Mouse (Mus musculus): Measurements from ENCODE around the gene Rpl21. TPM values are rescaled to one million over a fixed set of nuclear protein-coding genes. Genes with fewer than 3 reads are reported as not detected.
A peak's percentile ranks its signal among the peaks of the same experiment; 100 is the strongest.

Gene Rpl21
- polyA plus RNA-seq, 1 experiment from 2014 or later = 754 TPM

DNA sequence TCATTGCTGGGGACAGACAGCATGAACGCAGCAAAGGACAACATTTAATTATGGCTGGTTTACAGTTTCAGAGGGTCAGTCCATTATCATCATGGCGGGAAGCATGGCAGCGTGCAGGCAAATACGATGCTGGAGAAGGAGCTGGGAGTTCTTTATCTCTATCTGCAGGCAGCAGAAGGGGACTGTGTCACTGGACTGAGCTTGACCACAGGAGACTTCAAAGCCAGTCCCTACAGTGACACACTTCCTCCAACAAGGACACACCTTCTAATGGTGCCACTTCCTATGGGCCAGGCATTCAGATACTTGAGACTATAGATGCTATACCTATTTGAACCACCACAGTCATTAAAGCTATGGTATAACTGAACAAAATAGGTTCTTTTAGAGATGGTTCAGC lies 17.3 kb upstream of the Rpl21 start:
- Histone ChIP-seq H3K4me3 (ENCODE audit: low read depth, low read length) (no peak overlapping the region), H3K27me3 (ENCODE audit: control insufficient read depth, insufficient read depth, low read length) (no peaks in the 10 kb centered on the region), H3K4me2 (replicated peaks; ENCODE audit: low read depth, low read length) (no peak overlapping the region), H3K27ac (ENCODE audit: low read length) (no peak overlapping the region), H3K36me3 (ENCODE audit: control insufficient read depth, insufficient read depth, low read length) (no peaks in the 10 kb centered on the region), H3K9me3 (ENCODE audit: control insufficient read depth, low read depth, low read length) (no peaks in the 10 kb centered on the region), H3K9ac (replicated peaks; ENCODE audit: low read depth, low read length) (no peak overlapping the region), H3K4me1 (ENCODE audit: control insufficient read depth, insufficient read depth, low read length) (no peaks in the 10 kb centered on the region)
- WGBS = 84% methylated on average over 4 of the region's 4 CpGs
- ATAC-seq (ENCODE audit: insufficient number of reproducible peaks, insufficient read depth, low FRiP score, low read depth) = no peak

DNA sequence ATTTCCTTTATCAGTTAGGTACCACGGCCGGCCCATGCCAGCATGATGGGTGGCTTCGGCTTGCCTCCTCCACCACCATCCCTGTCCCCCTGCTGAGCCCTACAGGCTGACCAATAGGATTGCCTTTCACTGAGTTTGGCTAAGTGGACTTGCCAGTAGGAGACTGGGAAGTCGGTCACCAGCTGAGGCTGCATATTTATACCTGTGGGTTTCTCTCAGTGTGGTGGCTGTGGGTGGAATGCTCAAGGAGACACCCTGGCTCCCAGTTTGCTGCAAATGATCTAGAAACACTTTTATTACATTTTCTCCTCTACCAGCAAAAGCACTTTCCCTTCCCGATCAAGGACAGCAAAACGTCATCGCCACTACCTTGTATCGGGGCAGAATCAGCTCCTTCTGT lies 15.1 kb upstream of the Rpl21 start:
- H3K9me3 ChIP-seq (ENCODE audit: control insufficient read depth, low read depth, low read length) = no peaks in the 10 kb centered on the region
- no peak for ATAC-seq (ENCODE audit: insufficient number of reproducible peaks, insufficient read depth, low FRiP score, low read depth)
- H3K4me1 ChIP-seq (ENCODE audit: control insufficient read depth, insufficient read depth, low read length) = no peaks in the 10 kb centered on the region
- no peak overlapping the region for H3K9ac ChIP-seq (replicated peaks; ENCODE audit: low read depth, low read length)
- no peaks in the 10 kb centered on the region for H3K36me3 ChIP-seq (ENCODE audit: control insufficient read depth, insufficient read depth, low read length)
- 81% methylated on average over 8 of the region's 8 CpGs for WGBS
- no peak overlapping the region for H3K4me2 ChIP-seq (replicated peaks; ENCODE audit: low read depth, low read length)
- H3K4me3 ChIP-seq (ENCODE audit: low read depth, low read length) = no peak overlapping the region
- H3K27me3 ChIP-seq (ENCODE audit: control insufficient read depth, insufficient read depth, low read length) = no peaks in the 10 kb centered on the region
- H3K27ac ChIP-seq (ENCODE audit: low read length) = no peak overlapping the region

DNA sequence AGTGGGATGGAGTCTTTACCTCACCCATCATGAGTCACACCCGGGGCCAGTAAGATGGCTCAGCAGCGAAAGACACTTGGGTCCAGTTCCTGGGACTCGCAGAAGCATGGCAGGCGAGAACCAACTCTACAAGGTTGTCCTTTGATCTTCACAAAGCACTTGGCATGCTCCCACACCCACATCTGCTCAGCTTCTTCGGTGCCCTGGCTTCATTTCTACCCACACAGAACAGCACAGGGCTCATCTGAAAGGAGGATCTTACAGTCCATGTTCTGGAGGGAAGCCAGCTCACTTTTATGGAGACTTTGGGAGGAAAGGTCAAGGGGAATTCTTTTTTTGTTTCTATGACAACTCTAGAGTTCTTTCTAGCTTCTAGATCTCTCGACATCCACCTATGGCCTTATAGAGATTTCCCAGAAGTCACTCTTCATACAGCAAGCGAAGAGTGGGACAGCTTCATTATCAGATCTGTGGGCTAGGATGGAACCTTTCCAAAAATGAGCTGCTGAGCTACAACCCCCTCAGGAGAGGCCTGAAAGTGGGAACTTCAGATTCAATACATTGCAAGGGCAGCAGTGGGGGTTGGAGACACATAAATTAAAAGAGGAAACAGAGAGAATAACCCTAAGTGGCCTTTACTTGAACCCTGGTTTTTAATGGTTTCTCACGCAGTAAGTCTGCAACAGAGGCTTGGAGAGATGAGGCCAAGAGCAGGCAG lies 13.6 kb upstream of the Rpl21 start:
- Histone ChIP-seq H3K4me2 (replicated peaks; ENCODE audit: low read depth, low read length) (no peak overlapping the region), H3K9ac (replicated peaks; ENCODE audit: low read depth, low read length) (no peak overlapping the region), H3K36me3 (ENCODE audit: control insufficient read depth, insufficient read depth, low read length) (no peaks in the 10 kb centered on the region), H3K27ac (ENCODE audit: low read length) (no peak overlapping the region), H3K4me1 (ENCODE audit: control insufficient read depth, insufficient read depth, low read length) (no peaks in the 10 kb centered on the region), H3K4me3 (ENCODE audit: low read depth, low read length) (no peak overlapping the region), H3K9me3 (ENCODE audit: control insufficient read depth, low read depth, low read length) (no peaks in the 10 kb centered on the region), H3K27me3 (ENCODE audit: control insufficient read depth, insufficient read depth, low read length) (no peaks in the 10 kb centered on the region)
- WGBS = 70% methylated on average over 8 of the region's 8 CpGs
- no peak for ATAC-seq (ENCODE audit: insufficient number of reproducible peaks, insufficient read depth, low FRiP score, low read depth)

DNA sequence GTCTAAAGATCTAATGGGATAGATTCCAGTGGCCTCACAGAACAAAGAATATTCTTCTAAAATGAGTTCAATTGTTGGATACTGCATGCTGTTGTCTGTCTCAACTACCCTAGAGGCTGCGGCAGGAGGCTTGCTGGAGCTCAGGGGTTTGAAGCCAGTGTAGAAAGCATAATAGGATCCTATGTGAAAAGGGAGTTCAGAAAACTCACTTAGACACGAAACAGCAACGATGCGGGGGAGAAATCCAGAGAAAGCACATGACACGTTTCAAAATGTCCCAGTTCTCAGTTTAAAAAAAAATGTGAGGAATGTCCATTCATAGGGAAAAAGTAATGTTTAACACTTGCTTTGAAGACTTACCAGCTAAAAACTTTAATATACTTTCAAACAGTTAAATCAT lies 9.7 kb upstream of the Rpl21 start:
- H3K36me3 ChIP-seq (ENCODE audit: control insufficient read depth, insufficient read depth, low read length) = no peaks in the 10 kb centered on the region

DNA sequence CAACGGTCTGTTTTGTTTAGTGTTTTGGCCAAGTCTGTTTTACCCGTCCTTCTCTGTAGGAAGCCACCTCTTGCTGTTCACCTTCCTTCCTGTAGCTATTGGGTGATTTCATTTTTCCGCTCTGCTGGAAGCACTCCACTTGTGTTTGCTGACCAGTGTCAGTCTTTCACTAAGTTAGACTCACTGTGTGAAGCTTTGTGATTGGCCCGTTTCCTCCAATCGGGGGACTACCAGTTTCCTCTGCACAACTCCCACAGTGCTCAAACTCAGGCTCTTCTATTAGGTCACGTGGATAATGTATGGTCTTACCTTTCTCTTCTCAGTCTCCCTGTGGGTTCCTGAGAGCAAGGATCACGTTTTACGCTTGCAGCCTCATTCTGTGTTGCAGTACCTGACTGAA lies 3.2 kb upstream of the Rpl21 start:
- Histone ChIP-seq H3K4me2 (replicated peaks; ENCODE audit: low read depth, low read length) (no peak overlapping the region), H3K9me3 (ENCODE audit: control insufficient read depth, low read depth, low read length) (no peaks in the 10 kb centered on the region), H3K27me3 (ENCODE audit: control insufficient read depth, insufficient read depth, low read length) (no peaks in the 10 kb centered on the region), H3K4me1 (ENCODE audit: control insufficient read depth, insufficient read depth, low read length) (peaks cover 9% of the 10 kb centered on the region), H3K27ac (ENCODE audit: low read length) (no peak overlapping the region), H3K4me3 (ENCODE audit: low read depth, low read length) (no peak overlapping the region), H3K9ac (replicated peaks; ENCODE audit: low read depth, low read length) (no peak overlapping the region), H3K36me3 (ENCODE audit: control insufficient read depth, insufficient read depth, low read length) (peaks cover 5% of the 10 kb centered on the region)
- 51% methylated on average over 8 of the region's 8 CpGs for WGBS
- no peak for ATAC-seq (ENCODE audit: insufficient number of reproducible peaks, insufficient read depth, low FRiP score, low read depth)

More for the DNA sequence above, 9.7 kb upstream of the Rpl21 start:
- H3K4me2 ChIP-seq (replicated peaks; ENCODE audit: low read depth, low read length) = no peak overlapping the region
- no peaks in the 10 kb centered on the region for H3K4me1 ChIP-seq (ENCODE audit: control insufficient read depth, insufficient read depth, low read length)
- no peak overlapping the region for H3K9ac ChIP-seq (replicated peaks; ENCODE audit: low read depth, low read length)
- no peaks in the 10 kb centered on the region for H3K9me3 ChIP-seq (ENCODE audit: control insufficient read depth, low read depth, low read length)
- H3K4me3 ChIP-seq (ENCODE audit: low read depth, low read length) = no peak overlapping the region
- H3K27me3 ChIP-seq (ENCODE audit: control insufficient read depth, insufficient read depth, low read length) = no peaks in the 10 kb centered on the region
- no peak for ATAC-seq (ENCODE audit: insufficient number of reproducible peaks, insufficient read depth, low FRiP score, low read depth)
- WGBS = 67% methylated on average over 5 of the region's 5 CpGs
- no peak overlapping the region for H3K27ac ChIP-seq (ENCODE audit: low read length)

DNA sequence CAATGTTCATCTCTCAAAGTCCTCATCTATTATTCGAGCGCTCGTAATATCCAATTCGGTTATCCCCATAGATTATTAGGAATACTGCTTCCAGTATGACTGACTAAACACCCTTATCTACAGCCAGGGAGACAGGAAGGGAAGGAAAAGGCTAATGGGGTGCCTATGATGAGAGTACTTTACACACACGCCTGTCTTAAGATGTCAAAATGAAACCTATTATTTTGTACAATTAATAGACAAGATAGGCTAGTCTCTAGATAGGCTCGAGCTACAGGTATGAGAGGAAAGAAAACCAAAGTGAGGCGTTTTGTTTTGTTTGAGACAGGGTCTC lies 288 bp upstream of the Rpl21 start:
- Histone ChIP-seq H3K27me3 (ENCODE audit: control insufficient read depth, insufficient read depth, low read length) (no peaks in the 10 kb centered on the region), H3K4me1 (ENCODE audit: control insufficient read depth, insufficient read depth, low read length) (peaks cover 11% of the 10 kb centered on the region), H3K9ac (replicated peaks; ENCODE audit: low read depth, low read length) (peak overlapping the region; percentile 92), H3K27ac (ENCODE audit: low read length) (peak overlapping the region; percentile 12; the same call in 1 of the 2 replicates), H3K36me3 (ENCODE audit: control insufficient read depth, insufficient read depth, low read length) (peaks cover 32% of the 10 kb centered on the region), H3K4me3 (ENCODE audit: low read depth, low read length) (peak overlapping the region; percentile 76), H3K4me2 (replicated peaks; ENCODE audit: low read depth, low read length) (peak overlapping the region; percentile 71), H3K9me3 (ENCODE audit: control insufficient read depth, low read depth, low read length) (no peaks in the 10 kb centered on the region)
- 49% methylated on average over 7 of the region's 7 CpGs for WGBS
- ATAC-seq (ENCODE audit: insufficient number of reproducible peaks, insufficient read depth, low FRiP score, low read depth) = peak; percentile 44; the same call in 1 of the 2 replicates

DNA sequence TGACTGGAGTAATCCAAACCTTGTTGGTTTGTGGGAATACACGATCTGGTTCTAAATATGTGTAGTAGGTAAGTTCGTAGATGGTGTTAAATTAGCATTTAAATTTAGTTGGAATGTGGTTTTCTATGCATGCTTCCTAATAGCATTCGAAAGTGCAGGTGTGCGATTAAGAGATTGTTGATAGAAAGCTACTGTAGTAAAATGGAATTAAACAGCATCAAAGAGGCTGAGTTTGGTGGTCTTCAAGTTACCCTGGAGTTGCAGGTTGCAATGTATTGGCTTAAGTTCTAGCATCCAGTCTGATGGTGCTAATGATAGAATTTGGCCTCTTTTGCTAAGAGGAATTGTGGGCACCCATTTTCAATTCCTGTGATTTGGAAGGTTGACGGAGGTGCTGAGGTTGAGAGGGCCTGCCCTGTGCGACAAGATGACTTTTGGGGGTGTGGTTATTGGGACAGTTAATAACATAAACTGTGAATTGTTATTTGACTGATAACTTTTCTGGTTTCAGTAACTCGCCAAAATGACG lies 1.0 kb downstream of the Rpl21 start:
- peaks cover 11% of the 10 kb centered on the region for H3K4me1 ChIP-seq (ENCODE audit: control insufficient read depth, insufficient read depth, low read length)
- H3K9ac ChIP-seq (replicated peaks; ENCODE audit: low read depth, low read length) = peak overlapping the region; percentile 92
- peaks cover 43% of the 10 kb centered on the region for H3K36me3 ChIP-seq (ENCODE audit: control insufficient read depth, insufficient read depth, low read length)
- H3K9me3 ChIP-seq (ENCODE audit: control insufficient read depth, low read depth, low read length) = no peaks in the 10 kb centered on the region
- peak overlapping the region; percentile 71 for H3K4me2 ChIP-seq (replicated peaks; ENCODE audit: low read depth, low read length)
- H3K4me3 ChIP-seq (ENCODE audit: low read depth, low read length) = peak overlapping the region; percentile 76
- no peak for ATAC-seq (ENCODE audit: insufficient number of reproducible peaks, insufficient read depth, low FRiP score, low read depth)
- no peaks in the 10 kb centered on the region for H3K27me3 ChIP-seq (ENCODE audit: control insufficient read depth, insufficient read depth, low read length)
- H3K27ac ChIP-seq (ENCODE audit: low read length) = peak overlapping the region; percentile 64; the same call in 1 of the 2 replicates
- WGBS = 16% methylated on average over 8 of the region's 8 CpGs

DNA sequence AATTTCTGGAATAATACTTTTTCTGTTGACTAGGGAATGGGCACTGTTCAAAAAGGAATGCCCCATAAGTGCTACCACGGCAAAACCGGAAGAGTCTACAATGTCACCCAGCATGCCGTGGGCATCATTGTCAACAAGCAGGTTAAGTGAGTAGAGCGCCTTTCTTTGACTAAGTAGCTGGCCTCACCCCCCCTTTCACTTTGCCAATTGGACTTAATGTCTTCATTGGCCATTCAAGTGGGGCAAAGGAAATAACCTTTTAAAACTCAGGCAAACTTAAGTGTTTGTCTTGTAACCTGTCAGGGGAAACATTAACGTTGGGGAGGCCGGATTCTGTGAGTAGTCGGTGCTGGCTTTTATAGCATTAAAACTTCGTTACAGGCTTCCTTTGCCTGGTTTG lies 2.3 kb downstream of the Rpl21 start:
- no peak overlapping the region for H3K9ac ChIP-seq (replicated peaks; ENCODE audit: low read depth, low read length)
- no peak overlapping the region for H3K4me3 ChIP-seq (ENCODE audit: low read depth, low read length)
- no peaks in the 10 kb centered on the region for H3K27me3 ChIP-seq (ENCODE audit: control insufficient read depth, insufficient read depth, low read length)
- WGBS = 81% methylated on average over 8 of the region's 8 CpGs
- H3K4me1 ChIP-seq (ENCODE audit: control insufficient read depth, insufficient read depth, low read length) = peaks cover 11% of the 10 kb centered on the region
- no peaks in the 10 kb centered on the region for H3K9me3 ChIP-seq (ENCODE audit: control insufficient read depth, low read depth, low read length)
- H3K36me3 ChIP-seq (ENCODE audit: control insufficient read depth, insufficient read depth, low read length) = peaks cover 43% of the 10 kb centered on the region
- H3K27ac ChIP-seq (ENCODE audit: low read length) = no peak overlapping the region
- no peak overlapping the region for H3K4me2 ChIP-seq (replicated peaks; ENCODE audit: low read depth, low read length)
- ATAC-seq (ENCODE audit: insufficient number of reproducible peaks, insufficient read depth, low FRiP score, low read depth) = no peak
